Mouse (Mus musculus) E14TG2a.4 (cell line): Measurements from ENCODE around the gene Ankrd10.

ENCODE experiments used
- CTCF ChIP-seq: conservative IDR thresholded peaks from 2 replicates; pipeline ENCODE4 v1.5.1; 2014; ENCODE audit warnings: low read length
- POU5F1 ChIP-seq: IDR thresholded peaks from 2 replicates; pipeline ENCODE4 v1.6.1; 2014; ENCODE audit warnings: low read length, borderline replicate concordance

DNA sequence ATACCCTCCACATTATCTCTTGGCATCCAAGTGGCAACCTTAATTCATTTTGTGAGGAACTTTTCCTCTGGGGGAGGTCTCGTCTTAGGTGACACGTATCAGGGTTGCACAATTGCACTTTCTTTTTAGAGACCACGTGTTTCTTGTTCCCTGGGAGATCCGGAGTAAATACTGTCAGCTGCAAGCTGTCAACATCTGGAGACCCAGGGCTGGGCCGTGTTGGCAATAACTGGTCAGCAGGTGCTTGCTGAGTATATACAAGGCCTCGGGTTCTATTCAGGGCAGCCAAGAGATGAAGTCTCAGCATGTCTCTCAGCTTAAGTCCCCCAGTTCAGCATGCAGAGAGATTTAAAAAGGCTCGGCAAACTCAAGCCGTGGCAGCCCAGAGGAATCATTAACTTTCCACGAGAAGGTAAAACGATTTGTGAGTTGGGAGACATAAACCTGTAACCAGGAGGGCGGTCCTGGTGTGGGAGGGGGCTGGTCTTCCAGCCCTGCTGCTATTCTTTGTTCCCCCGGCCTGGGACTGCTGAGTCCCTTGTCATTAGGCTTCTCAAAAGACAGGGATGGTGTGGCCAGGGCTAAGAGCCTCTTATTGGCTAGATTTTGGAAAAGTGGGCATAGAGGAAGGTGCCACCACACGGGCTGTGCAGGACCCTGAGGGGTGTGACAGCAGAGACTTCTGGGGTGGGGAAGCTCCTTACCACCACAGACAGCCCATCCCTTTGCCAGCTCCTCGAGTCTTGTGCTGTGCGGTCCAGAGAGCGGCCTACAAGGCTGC lies 59.8 kb downstream of the Ankrd10 start:
- TF ChIP-seq CTCF (no peak), POU5F1 (no peak)
